Mouse (Mus musculus): ENCODE data around the gene Rhoj.
"Not testable (repeated sequence)": the region's sequence is repeated elsewhere in the genome, so short reads cannot be mapped to it uniquely, and the experiment has no call there.

Gene Rhoj

DNA sequence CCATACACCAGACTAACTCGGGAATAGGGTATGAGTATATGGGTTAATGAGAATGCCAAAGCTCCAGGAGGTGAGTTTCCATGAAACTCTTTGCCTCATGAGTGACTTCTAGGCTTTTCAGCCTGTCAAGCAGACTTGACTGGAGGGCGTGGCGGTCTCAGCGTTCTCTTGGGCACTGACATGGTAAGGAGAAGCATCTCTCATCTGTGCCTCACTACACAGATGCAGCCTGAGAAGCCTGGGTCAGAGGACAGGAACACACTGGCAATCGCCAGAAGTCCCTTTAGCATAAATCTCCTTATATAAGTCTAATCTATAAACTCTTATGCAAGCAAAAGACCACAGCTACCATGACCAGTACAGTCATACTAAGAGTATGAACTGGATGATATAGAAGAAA lies 41.4 kb downstream of the Rhoj start:
- not testable (repeated sequence) for DNase-seq (ENCODE audit: low spot score in 2 of 2)

DNA sequence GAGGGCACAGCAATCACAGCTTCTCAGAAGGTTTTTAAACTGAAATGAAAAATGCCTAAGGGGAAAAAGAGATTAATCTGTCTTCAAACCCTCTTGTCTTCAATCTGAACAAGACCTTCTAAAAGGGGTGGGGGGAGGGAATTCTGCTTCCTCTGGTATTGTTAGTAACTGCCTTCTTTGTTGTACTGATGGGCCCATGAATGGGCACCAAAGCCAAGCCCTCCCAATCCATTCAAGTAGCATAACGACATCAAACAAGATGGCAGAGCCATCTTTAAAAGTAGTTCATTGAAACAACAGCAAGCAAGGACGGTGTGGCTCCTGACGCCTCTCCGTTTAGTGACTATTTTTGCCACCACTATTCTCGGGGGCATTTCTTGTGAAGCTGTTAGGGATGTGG lies 42.6 kb downstream of the Rhoj start:
- DNase-seq (ENCODE audit: low spot score in 2 of 2), result no peak

- no peak for DNase-seq (ENCODE audit: low spot score in 2 of 2)
Observed at GRCm38 (mm10) chr12:75351846-75352245, 43.7 kb downstream of the Rhoj start.

- no peak for DNase-seq (ENCODE audit: low spot score in 2 of 2)
Observed at GRCm38 (mm10) chr12:75352410-75352809, 44.3 kb downstream of the Rhoj start.

- no peak for DNase-seq (ENCODE audit: low spot score in 2 of 2)
Observed at GRCm38 (mm10) chr12:75354354-75354753, 46.2 kb downstream of the Rhoj start.

GRCm38 (mm10) chr12:75357781-75358180 lies 49.7 kb downstream of the Rhoj start:
- no peak for DNase-seq (ENCODE audit: low spot score in 2 of 2)

GRCm38 (mm10) chr12:75358714-75359113 lies 50.6 kb downstream of the Rhoj start:
- DNase-seq (ENCODE audit: low spot score in 2 of 2), result no peak

- no peak for DNase-seq (ENCODE audit: low spot score in 2 of 2)
Observed at GRCm38 (mm10) chr12:75359500-75359899, 51.4 kb downstream of the Rhoj start.

GRCm38 (mm10) chr12:75359921-75360482 lies 51.9 kb downstream of the Rhoj start:
- DNase-seq (ENCODE audit: low spot score in 2 of 2), result no peak

DNA sequence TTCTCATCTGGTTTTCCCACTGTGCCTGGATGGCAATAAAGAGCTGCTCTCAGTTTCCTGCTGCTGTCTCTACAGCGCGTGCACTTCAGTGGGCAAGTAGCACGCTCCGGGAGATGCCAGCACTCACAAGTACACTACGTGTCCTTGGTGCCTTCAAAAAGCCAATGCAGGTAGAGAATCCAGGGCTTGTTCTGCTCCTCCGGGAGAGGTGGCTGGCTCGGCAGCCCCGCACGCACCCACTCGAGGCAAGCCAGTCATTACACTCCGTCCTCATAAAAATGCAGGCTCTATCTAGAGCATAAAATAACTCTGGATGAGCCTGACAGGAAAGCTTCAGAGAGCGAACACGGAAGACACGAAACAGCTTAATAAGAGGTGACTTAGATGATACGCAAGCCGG lies 54.3 kb downstream of the Rhoj start:
- DNase-seq (ENCODE audit: low spot score in 2 of 2), result no peak

DNA sequence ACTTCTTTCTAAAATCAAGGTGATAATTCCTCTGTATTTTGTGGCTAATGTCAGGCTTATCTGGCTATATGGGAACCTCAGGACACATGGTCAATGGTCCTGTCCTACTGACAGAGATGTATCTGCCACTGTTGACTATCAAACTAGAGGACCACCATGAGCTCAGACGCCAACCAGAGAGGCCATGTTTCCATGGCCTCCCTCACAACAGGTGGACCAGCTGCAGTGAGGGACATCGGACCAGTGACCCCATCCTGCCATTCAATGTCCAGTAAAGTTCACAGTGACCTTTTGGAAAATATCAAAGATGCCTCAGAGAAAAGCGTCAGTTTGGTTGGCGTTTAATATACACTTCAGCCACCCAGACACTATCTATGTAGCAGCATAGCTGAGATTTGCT lies 56.3 kb downstream of the Rhoj start:
- no peak for DNase-seq (ENCODE audit: low spot score in 2 of 2)

- DNase-seq (ENCODE audit: low spot score in 2 of 2), result no peak
Observed at GRCm38 (mm10) chr12:75365621-75366124, 57.6 kb downstream of the Rhoj start.

- no peak for DNase-seq (ENCODE audit: low spot score in 2 of 2)
Observed at GRCm38 (mm10) chr12:75367371-75367770, 59.2 kb downstream of the Rhoj start.

DNA sequence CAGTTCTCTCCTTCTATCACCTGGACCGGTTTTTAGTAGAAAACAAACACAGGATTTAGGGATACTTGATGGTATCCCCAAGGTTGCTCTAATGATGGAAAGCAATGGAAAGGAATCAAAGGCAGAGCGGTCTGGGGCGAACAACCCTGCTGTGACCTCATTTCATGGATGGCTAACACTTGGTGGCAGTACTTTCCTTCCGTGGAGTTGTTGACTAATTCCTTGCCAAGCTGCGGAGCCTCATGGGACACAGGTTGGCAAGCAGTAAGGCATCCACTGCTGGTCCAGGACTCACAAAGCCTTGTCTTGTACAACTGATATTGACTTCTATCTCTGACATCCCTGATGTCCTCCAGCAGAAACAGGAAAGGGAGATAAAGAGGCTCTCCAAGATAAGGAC lies 60.4 kb downstream of the Rhoj start:
- DNase-seq (ENCODE audit: low spot score in 2 of 2), result no peak

- no peak for DNase-seq (ENCODE audit: low spot score in 2 of 2)
Observed at GRCm38 (mm10) chr12:75369418-75369851, 61.3 kb downstream of the Rhoj start.

DNA sequence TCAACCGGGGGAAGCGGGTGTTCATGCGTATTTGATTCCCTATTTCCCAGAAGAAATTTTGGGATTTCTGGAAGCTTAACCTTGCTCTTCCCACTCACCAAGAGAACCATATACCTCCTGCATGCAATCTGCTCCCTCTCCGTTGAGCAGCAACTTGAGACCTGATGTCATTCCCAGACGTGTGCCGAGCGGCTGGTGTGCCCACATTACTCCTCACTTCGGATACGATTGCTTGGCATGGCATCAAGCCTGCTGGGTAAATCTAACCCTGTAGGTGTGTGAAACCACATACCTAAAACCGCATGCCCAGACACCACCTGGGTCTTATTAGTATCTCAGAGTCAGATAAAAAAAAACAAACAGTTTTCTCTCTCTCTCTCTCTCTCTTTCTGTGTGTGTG lies 66.3 kb downstream of the Rhoj start:
- DNase-seq (ENCODE audit: low spot score in 2 of 2), result no peak

DNA sequence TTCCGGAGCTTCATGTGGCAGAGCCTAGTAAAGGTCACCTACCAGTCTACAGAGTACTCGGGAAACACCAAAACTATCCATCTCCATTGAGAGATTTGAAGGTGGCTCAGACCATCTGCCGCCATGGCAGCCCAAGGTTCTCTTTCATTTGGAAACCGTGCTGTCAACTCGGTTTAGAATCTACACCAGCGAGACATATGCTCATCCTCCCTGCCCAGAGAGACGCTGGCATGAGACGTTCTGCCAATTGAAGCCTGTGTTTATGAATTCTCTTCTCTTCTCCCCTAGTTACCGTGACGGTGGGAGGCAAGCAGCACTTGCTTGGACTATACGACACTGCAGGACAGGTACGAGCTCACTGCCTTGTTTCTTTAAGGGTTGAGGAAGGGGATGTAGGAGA lies 66.9 kb downstream of the Rhoj start:
- DNase-seq (ENCODE audit: low spot score in 2 of 2), result no peak

- no peak for DNase-seq (ENCODE audit: low spot score in 2 of 2)
Observed at GRCm38 (mm10) chr12:75376126-75376525, 68.0 kb downstream of the Rhoj start.

DNA sequence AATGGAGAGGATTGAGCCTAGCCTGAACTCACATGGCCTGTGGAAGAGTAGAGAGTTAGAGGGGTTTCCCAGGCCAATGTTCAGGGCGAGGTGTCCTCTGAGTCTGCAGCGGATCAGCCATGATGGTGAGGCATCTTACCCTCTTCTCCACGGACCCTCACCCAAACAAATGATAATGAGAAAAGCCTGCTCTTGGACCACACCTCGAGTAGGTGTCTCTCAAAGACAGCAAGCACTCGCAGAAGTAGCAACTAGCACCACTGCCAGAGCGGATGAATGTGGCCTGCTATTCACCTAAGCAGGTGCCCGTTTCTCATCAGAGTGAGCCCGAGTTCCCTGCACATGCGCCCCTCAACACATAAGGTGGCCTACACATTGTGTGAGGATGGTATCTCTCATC lies 78.6 kb downstream of the Rhoj start:
- DNase-seq (ENCODE audit: low spot score in 2 of 2), result no peak

- no peak for DNase-seq (ENCODE audit: low spot score in 2 of 2)
Observed at GRCm38 (mm10) chr12:75387156-75387555, 79.0 kb downstream of the Rhoj start.

GRCm38 (mm10) chr12:75387846-75388245 lies 79.7 kb downstream of the Rhoj start:
- no peak for DNase-seq (ENCODE audit: low spot score in 2 of 2)

DNA sequence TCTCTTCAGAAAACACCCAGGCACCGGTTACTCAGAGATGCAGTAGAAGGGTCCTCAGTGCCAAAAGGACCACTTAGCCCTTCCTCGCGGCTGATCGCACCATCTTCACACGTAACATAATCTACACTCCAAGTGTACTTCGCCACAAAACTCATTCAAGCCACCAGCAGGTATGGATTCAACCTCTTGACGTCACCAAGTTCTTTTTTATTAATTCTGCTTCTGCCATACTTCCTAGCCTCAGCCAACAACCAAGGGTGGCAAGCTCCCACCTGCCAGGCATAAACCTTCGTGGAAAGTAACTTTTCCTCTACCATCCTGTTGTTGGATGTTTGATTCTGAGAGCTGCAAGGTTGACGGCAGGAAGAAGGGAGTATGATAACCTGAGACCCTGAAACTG lies 80.4 kb downstream of the Rhoj start:
- no peak for DNase-seq (ENCODE audit: low spot score in 2 of 2)

GRCm38 (mm10) chr12:75389308-75390135 lies 81.4 kb downstream of the Rhoj start:
- peak; percentile 33 to 44 for DNase-seq (ENCODE audit: low spot score in 2 of 2)
